Mouse (Mus musculus): ENCODE results near the gene BC117090. TPM values are rescaled to one million over a fixed set of nuclear protein-coding genes. Genes with fewer than 3 reads are reported as not detected.

Gene BC117090
- not detected for polyA plus RNA-seq (2014; fragmentation: Illumina TruSeq; extraction: RNeasy Lipid Tissue Mini Kit (QIAGEN cat#74804); ENCODE audit: insufficient read depth, low read depth, low replicate concordance)

DNA sequence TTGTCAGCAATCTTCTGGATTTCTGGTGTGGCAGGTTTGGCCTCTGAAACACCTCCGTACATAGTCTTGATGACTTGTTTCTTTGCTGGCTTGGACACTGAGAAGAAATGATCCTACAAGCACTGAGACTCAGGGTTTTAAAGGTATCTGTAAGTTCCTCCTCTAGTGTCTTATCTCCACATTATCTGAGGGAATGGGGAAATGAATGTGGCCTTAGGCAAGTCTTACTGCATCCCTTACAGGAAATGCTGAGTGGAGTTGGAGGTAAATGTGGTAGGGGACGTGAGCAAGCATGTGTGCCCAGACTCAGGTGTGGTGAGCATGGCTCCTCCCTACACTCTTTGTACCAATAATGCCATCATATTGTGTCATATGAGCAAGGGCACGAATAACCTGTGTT, at the start of gene BC117090:
Gene BC117090 (minus strand): TSS at position 101 of the 400 bp plus-strand sequence.

DNA sequence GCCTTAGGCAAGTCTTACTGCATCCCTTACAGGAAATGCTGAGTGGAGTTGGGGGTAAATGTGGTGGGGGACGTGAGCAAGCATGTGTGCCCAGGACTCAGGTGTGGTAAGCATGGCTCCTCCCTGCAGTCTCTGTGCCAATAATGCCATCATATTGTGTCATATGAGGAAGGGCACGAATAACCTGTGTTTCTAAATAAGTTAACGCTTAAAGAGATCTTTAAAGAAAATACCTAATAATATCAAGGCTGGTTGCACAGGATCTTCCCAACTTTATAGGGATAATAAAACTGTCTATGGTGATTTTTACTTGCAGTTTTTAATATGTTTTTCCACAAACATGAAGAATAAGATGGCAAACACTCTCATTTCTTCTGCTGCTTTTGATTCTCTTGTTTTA, 33.5 kb upstream of the BC117090 start, which contains the start of gene BC100530:
Gene BC100530 (minus strand): TSS at position 101 of the 400 bp plus-strand sequence.

DNA sequence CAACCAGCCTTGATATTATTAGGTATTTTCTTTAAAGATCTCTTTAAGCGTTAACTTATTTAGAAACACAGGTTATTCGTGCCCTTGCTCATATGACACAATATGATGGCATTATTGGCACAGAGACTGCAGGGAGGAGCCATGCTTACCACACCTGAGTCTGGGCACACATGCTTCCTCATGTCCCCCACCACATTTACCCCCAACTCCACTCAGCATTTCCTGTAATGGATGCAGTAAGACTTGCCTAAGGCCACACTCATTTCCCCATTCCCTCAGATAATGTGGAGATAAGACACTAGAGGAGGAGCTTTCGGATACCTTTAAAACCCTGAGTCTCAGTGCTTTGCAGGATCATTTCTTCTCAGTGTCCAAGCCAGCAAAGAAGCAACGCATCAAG, 57.3 kb downstream of the BC117090 start, which contains the start of gene Stfa1:
Gene Stfa1 (plus strand): TSS at position 156 of the 400 bp plus-strand sequence.

Other genes starting within 250 kb of the BC117090 start
- not detected for gene Csta1, start 203.1 kb downstream of the BC117090 start, polyA plus RNA-seq (2014; fragmentation: Illumina TruSeq; extraction: RNeasy Lipid Tissue Mini Kit (QIAGEN cat#74804); ENCODE audit: insufficient read depth, low read depth, low replicate concordance)
- gene Stfa2l1, start 177.5 kb downstream of the BC117090 start, polyA plus RNA-seq (2014; fragmentation: Illumina TruSeq; extraction: RNeasy Lipid Tissue Mini Kit (QIAGEN cat#74804); ENCODE audit: insufficient read depth, low read depth, low replicate concordance) = 11.2 TPM
- gene Gm5483, start 150.1 kb downstream of the BC117090 start, polyA plus RNA-seq (2014; fragmentation: Illumina TruSeq; extraction: RNeasy Lipid Tissue Mini Kit (QIAGEN cat#74804); ENCODE audit: insufficient read depth, low read depth, low replicate concordance) = 5.0 TPM
- not detected for gene Gm5416, start 123.9 kb downstream of the BC117090 start, polyA plus RNA-seq (2014; fragmentation: Illumina TruSeq; extraction: RNeasy Lipid Tissue Mini Kit (QIAGEN cat#74804); ENCODE audit: insufficient read depth, low read depth, low replicate concordance)
- gene 2010005H15Rik, start 112.9 kb downstream of the BC117090 start, polyA plus RNA-seq (2014; fragmentation: Illumina TruSeq; extraction: RNeasy Lipid Tissue Mini Kit (QIAGEN cat#74804); ENCODE audit: insufficient read depth, low read depth, low replicate concordance) = 3.4 TPM
- gene Stfa1, start 57.4 kb downstream of the BC117090 start, polyA plus RNA-seq (2014; fragmentation: Illumina TruSeq; extraction: RNeasy Lipid Tissue Mini Kit (QIAGEN cat#74804); ENCODE audit: insufficient read depth, low read depth, low replicate concordance) = 0.63 TPM
- gene BC100530, start 33.4 kb upstream of the BC117090 start, polyA plus RNA-seq (2014; fragmentation: Illumina TruSeq; extraction: RNeasy Lipid Tissue Mini Kit (QIAGEN cat#74804); ENCODE audit: insufficient read depth, low read depth, low replicate concordance) = not detected
- gene Stfa2, start 74.1 kb upstream of the BC117090 start, polyA plus RNA-seq (2014; fragmentation: Illumina TruSeq; extraction: RNeasy Lipid Tissue Mini Kit (QIAGEN cat#74804); ENCODE audit: insufficient read depth, low read depth, low replicate concordance) = not detected
- not detected for gene Stfa3, start 121.1 kb upstream of the BC117090 start, polyA plus RNA-seq (2014; fragmentation: Illumina TruSeq; extraction: RNeasy Lipid Tissue Mini Kit (QIAGEN cat#74804); ENCODE audit: insufficient read depth, low read depth, low replicate concordance)
- not detected for gene Casr, start 227.8 kb upstream of the BC117090 start, polyA plus RNA-seq (2014; fragmentation: Illumina TruSeq; extraction: RNeasy Lipid Tissue Mini Kit (QIAGEN cat#74804); ENCODE audit: insufficient read depth, low read depth, low replicate concordance)